8 mouse cellular contexts compared by ENCODE assay signal in the genomic region with DNA sequence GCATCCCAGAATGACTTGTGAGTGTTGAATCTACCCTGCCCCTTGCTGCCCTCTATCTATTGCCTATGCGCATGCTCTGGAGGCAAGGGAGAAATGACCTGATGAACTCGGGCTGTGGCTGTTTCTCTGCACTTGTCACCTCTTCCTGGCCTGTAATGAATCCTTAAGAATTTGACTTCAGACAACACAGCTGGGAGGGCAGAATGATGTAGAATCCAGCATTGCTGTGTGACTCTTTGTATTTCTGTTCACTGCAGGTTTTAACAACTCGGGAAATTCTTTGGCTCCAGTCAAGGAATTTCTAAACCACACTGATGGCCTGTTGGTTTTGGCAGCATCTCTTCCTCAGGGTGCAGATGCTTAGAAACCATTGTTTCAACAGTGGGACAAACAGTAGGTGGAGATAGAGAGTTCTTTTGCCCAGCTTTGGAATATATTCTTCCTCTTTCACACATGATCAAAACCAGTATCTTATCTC. TPM values are rescaled to one million over a fixed set of nuclear protein-coding genes. Genes with fewer than 3 reads are reported as not detected.
DNase-seq lines count a peak whose midpoint lies in the region; ATAC-seq and TF ChIP-seq lines count a peak whose summit lies in the region.

No protein-coding gene starts in this region.

- no peak overlapping the region for H3K4me3 ChIP-seq in heart, postnatal 0 days (ENCODE audit: low read depth, low read length)

- no peak overlapping the region for H3K9ac ChIP-seq in heart, postnatal 0 days (replicated peaks; ENCODE audit: low read depth, low read length)

- TF ChIP-seq EP300 in heart, postnatal 0 days (IDR thresholded peaks at IDR 0.05; ENCODE audit: low read depth) = 0 out of 2 replicates have a peak, but pooled peaks have one; percentile 25

- peak; percentile 58 for TF ChIP-seq CTCF in heart, postnatal 0 days (IDR thresholded peaks at IDR 0.05; ENCODE audit: low read depth)

- H3K36me3 ChIP-seq in heart, postnatal 0 days (replicated peaks; ENCODE audit: control insufficient read depth, insufficient read depth, low read length) = peaks cover 43% of the 10 kb centered on the region

- peaks cover 20% of the 10 kb centered on the region for H3K4me1 ChIP-seq in heart, postnatal 0 days (ENCODE audit: control insufficient read depth, insufficient read depth)

- no peaks in the 10 kb centered on the region for H3K9me3 ChIP-seq in heart, postnatal 0 days (replicated peaks; ENCODE audit: control insufficient read depth, low read length)

- H3K4me2 ChIP-seq in heart, postnatal 0 days (ENCODE audit: low read depth, low read length) = no peak overlapping the region

- 13% methylated on average over 3 of the region's 3 CpGs for WGBS in heart, postnatal 0 days

- peak overlapping the region; percentile 84 for H3K27ac ChIP-seq in heart, postnatal 0 days (ENCODE audit: low read depth)

- peak; percentile 71 for ATAC-seq in common myeloid progenitor, adult 5-6 weeks (replicated peaks; ENCODE audit: low read depth, poor library complexity, severe bottlenecking)
- ATAC-seq in heart, postnatal 0 days (ENCODE audit: insufficient read depth, low read depth) = peak; percentile 71
- ATAC-seq in erythroblast, adult 5-6 weeks (replicated peaks; ENCODE audit: low FRiP score, poor library complexity, severe bottlenecking) = no peak

- intact Hi-C loops in left cerebral cortex, postnatal 14 days (cut with DNase I) = loop anchor here (5.0 to 10.0 kb wide), 2 partner anchors 128 to 280 kb away; no protein-coding TSS in a partner anchor

- no peaks in the 10 kb centered on the region for H3K27me3 ChIP-seq in heart, postnatal 0 days (ENCODE audit: control insufficient read depth, insufficient read depth, low read length)

- peak; percentile 15 to 45 for DNase-seq in left cerebral cortex, postnatal 14 days (ENCODE audit: low spot score in 2 of 2)
- DNase-seq in left cerebral cortex, adult 18-20 months (ENCODE audit: low spot score in 2 of 2) = no peak
- peak; percentile 83 for DNase-seq in heart, postnatal 0 days (ENCODE audit: low spot score)
- DNase-seq in lung, postnatal 14 days = peak; percentile 19
- no peak for DNase-seq in spleen, postnatal 14 days (ENCODE audit: low spot score in 2 of 2)
- DNase-seq in urinary bladder, postnatal 10 days (ENCODE audit: low spot score) = no peak

RNA-seq across cellular contexts. Expression of a gene that starts 36.3 kb away (rescaled TPM):
- 10 to 100 TPM; 27.7 to 36.4 TPM for total RNA-seq in left cerebral cortex, postnatal 14 days (2021)
- 10 to 100 TPM; 74.0 to 79.9 TPM for total RNA-seq in left cerebral cortex, adult 18-20 months (2021)
- 21.8 and 35.6 TPM in 2 replicates for total RNA-seq in common myeloid progenitor, adult 5-6 weeks (2017)
- total RNA-seq in heart, postnatal 0 days (2014; rRNA removed; ENCODE audit: low replicate concordance) = 13.5 and 14.9 TPM in 2 replicates
- polyA plus RNA-seq in heart, postnatal 0 days (2015; fragmentation: Nextera tagmentation; extraction: Ambion mirVana) = 19.4 and 24.5 TPM in 2 replicates
- 19.2 and 20.8 TPM in 2 replicates for total RNA-seq in erythroblast, adult 5-6 weeks (2015; ENCODE audit: low replicate concordance)
- 25.5 and 31.2 TPM in 2 replicates for total RNA-seq in erythroblast, adult 5-6 weeks (2017; ENCODE audit: low replicate concordance)

RNA-seq across cellular contexts. Expression of a gene that starts 36.4 kb away (rescaled TPM):
- 10 to 100 TPM; 16.9 to 19.8 TPM for total RNA-seq in left cerebral cortex, postnatal 14 days (2021)
- 10 to 100 TPM; 21.0 to 23.5 TPM for total RNA-seq in left cerebral cortex, adult 18-20 months (2021)
- 23.9 and 32.5 TPM in 2 replicates for total RNA-seq in common myeloid progenitor, adult 5-6 weeks (2017)
- 13.3 and 23.2 TPM in 2 replicates for total RNA-seq in heart, postnatal 0 days (2014; rRNA removed; ENCODE audit: low replicate concordance)
- 12.5 and 13.2 TPM in 2 replicates for polyA plus RNA-seq in heart, postnatal 0 days (2015; fragmentation: Nextera tagmentation; extraction: Ambion mirVana)
- total RNA-seq in erythroblast, adult 5-6 weeks (2015; ENCODE audit: low replicate concordance) = 1.3 and 10.4 TPM in 2 replicates
- 9.5 and 12.6 TPM in 2 replicates for total RNA-seq in erythroblast, adult 5-6 weeks (2017; ENCODE audit: low replicate concordance)

Comparison
In these comparisons a context has a peak if more than half of its experiments do, and no peak if none do; other contexts are left out.
1. DNase-seq: peak in left cerebral cortex, postnatal 14 days (2 of 2), heart, postnatal 0 days (single experiment) and lung, postnatal 14 days (single experiment); none in left cerebral cortex, adult 18-20 months (0 of 2), spleen, postnatal 14 days (0 of 2) and urinary bladder, postnatal 10 days (single experiment).